Mouse (Mus musculus): ENCODE data around the gene Pyroxd2. TPM values are rescaled to one million over a fixed set of nuclear protein-coding genes. Genes with fewer than 3 reads are reported as not detected.
"Not testable (repeated sequence)": the region's sequence is repeated elsewhere in the genome, so short reads cannot be mapped to it uniquely, and the experiment has no call there.

Gene Pyroxd2
- total RNA-seq, 2 experiments from 2014 or later: 1.8 to 2.1 TPM

DNA sequence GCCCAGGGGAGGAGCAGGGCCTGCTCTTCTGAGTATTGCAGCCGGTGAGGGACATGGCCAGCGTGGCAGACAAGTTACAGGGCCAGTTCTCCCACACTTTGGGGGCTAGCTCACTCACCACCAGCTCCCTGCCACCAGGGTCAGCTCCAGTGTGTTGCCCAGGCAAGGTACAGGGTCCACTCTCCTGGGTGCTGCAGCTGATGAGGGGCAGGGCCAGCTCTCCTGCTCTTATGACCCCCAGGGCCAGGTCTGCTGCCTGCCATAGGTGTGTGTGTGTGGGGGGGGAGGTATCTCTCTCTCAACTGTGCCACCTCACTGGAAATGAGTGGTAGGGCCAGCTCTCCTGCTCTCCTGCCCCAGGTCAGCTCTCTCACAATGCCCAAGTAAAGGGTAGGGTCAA lies 54.0 kb downstream of the Pyroxd2 start:
- intact Hi-C loops (cut with DNase I): no loop called here
- DNase-seq: no peak

DNA sequence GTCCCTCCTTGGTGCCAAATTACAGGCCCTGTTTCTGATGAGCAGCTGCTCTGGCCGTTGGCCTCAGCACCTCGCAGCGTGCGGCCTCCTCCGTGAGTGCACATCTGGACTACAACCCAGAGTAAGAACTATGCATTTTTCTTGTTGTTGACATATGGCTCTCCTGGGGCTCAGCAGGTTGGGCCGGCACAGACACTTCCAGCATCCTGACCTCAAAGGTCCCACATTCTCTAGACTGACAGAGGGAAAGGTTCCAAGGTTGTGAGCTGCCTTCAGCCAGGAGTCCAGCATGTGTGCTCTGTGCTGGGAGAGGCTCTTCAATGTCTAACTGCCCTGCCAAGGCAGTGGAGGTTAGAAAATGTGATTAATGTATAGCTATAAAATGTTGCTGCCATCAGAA lies 55.2 kb downstream of the Pyroxd2 start:
- intact Hi-C loops (cut with DNase I): no loop called here

DNA sequence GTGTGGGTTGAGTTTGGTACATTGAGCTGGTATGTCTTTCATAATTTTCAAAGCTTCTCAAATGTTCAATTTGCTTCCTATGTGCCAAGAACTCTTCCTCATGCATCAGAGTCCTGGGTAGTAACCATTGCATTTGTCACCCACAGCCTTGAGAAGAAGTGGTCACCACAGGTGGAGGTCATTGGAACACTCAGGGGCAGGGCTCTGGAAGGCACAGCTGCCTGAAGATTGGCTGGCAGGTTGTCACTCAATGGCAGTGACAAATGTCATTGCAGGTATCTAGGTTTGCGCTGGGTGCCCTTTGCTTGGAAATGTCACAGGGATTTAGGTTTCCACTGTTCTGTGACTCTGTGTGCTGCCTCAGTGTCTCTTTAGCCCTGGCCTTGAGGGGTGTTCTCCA lies 62.3 kb downstream of the Pyroxd2 start:
- DNase-seq: no peak
- intact Hi-C loops (cut with DNase I): no loop called here

More for the DNA sequence above, 55.2 kb downstream of the Pyroxd2 start:
- no peak for DNase-seq

GRCm38 (mm10) chr19:42689786-42690185 lies 62.8 kb downstream of the Pyroxd2 start:
- DNase-seq: no peak
- intact Hi-C loops (cut with DNase I): no loop called here

- DNase-seq: no peak
- intact Hi-C loops (cut with DNase I): no loop called here
Measured at GRCm38 (mm10) chr19:42689321-42689720, 63.3 kb downstream of the Pyroxd2 start.

- intact Hi-C loops (cut with DNase I); DNase-seq: not testable (repeated sequence)
Measured at GRCm38 (mm10) chr19:42682776-42683175, 69.8 kb downstream of the Pyroxd2 start.

DNA sequence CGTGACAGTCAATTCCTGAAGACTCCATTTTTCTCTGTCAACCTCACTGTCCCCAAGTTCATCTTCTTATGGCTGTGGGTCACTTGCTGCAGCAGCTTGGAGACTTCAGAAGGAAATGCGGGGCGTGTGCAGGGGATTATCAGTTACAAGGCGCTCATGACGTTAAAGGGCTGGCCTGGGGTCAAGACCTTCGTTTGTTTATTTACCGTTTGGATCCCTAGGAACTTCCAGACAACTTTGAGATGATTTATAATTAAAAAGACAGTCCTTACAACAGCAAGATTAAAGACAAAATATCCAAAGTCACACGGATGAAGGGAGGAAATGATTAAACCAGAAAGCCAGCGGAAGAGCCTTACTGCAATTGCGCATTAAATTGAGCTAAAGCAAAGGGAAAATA lies 74.4 kb downstream of the Pyroxd2 start:
- no peak for DNase-seq
- intact Hi-C loops (cut with DNase I): no loop called here

GRCm38 (mm10) chr19:42677452-42677851 lies 75.1 kb downstream of the Pyroxd2 start:
- DNase-seq: no peak
- intact Hi-C loops (cut with DNase I): no loop called here

GRCm38 (mm10) chr19:42676931-42677330 lies 75.6 kb downstream of the Pyroxd2 start:
- no peak for DNase-seq
- intact Hi-C loops (cut with DNase I): no loop called here

Other genes with a start within 250 kb of the Pyroxd2 start
- gene R3hcc1l, start 234.0 kb downstream of the Pyroxd2 start, total RNA-seq (2021): 10 to 100 TPM; 14.5 to 16.4 TPM
- gene Loxl4, start 140.0 kb downstream of the Pyroxd2 start, total RNA-seq (2021): under 1 TPM; 0.12 to 0.60 TPM
- 10 to 100 TPM; 14.0 to 15.9 TPM for gene Hps1, start 27.2 kb upstream of the Pyroxd2 start, total RNA-seq (2021)

Measured in left cerebral cortex, postnatal 4 days (tissue).